Mouse (Mus musculus) embryonic facial prominence, embryonic 15.5 days (tissue): ENCODE data around the gene Gtf3c1. TPM values are rescaled to one million over a fixed set of nuclear protein-coding genes. Genes with fewer than 3 reads are reported as not detected.
A peak's percentile ranks its signal among the peaks of the same experiment; 100 is the strongest.

Experiments used
- ATAC-seq: fragments of 200-750 bp; cut with Nextera tagmentation; 2 replicates; pipeline ENCODE4 v1.8.0; 2017; ENCODE audit warnings: low read depth, moderate TSS enrichment; ENCODE audit not compliant: insufficient number of reproducible peaks, low FRiP score, low TSS enrichment
- H3K27ac ChIP-seq: fragments of 300-500 bp; sonication (generic); replicated peaks from 2 replicates; pipeline ENCODE4 v1.5.1; 2015; ENCODE audit warnings: mild to moderate bottlenecking, inconsistent platforms
- H3K27me3 ChIP-seq: fragments of 300-500 bp; sonication (generic); 2 replicates; pipeline ENCODE4 v1.6.1; 2015; ENCODE audit warnings: inconsistent platforms
- H3K36me3 ChIP-seq: fragments of 300-500 bp; sonication (generic); 2 replicates; pipeline ENCODE4 v1.6.1; 2015; ENCODE audit warnings: mild to moderate bottlenecking, inconsistent platforms
- H3K4me1 ChIP-seq: fragments of 300-500 bp; sonication (generic); 2 replicates; pipeline ENCODE4 v1.6.1; 2015; ENCODE audit warnings: inconsistent platforms
- H3K4me2 ChIP-seq: fragments of 300-500 bp; sonication (generic); replicated peaks from 2 replicates; pipeline ENCODE4 v1.6.1; 2015; ENCODE audit warnings: mild to moderate bottlenecking, inconsistent platforms
- H3K4me3 ChIP-seq: fragments of 300-500 bp; sonication (generic); replicated peaks from 2 replicates; pipeline ENCODE4 v1.5.1; 2015; ENCODE audit warnings: mild to moderate bottlenecking, inconsistent platforms
- H3K9ac ChIP-seq: fragments of 300-500 bp; sonication (generic); 2 replicates; pipeline ENCODE4 v1.6.1; 2015; ENCODE audit warnings: inconsistent platforms
- H3K9me3 ChIP-seq: fragments of 300-500 bp; sonication (generic); replicated peaks from 2 replicates; pipeline ENCODE4 v1.6.1; 2016; ENCODE audit warnings: inconsistent platforms
- WGBS: fragments of 180-500 bp; shearing (Covaris S2); methylation state at CpG from one replicate; pipeline ENCODE4 v1.1.7; 2015; 5-methylcytosine and 5-hydroxymethylcytosine counted together
- polyA plus RNA-seq: library from polyadenylated mRNA; unstranded; fragments of >200 nt; fragmentation: Nextera tagmentation; extraction: Ambion mirVana; gene quantifications from 2 replicates; pipeline ENCODE4 v1.2.1, GENCODE M21; 2015

Gene Gtf3c1
- polyA plus RNA-seq, 1 experiment from 2014 or later = 26.0 TPM

DNA sequence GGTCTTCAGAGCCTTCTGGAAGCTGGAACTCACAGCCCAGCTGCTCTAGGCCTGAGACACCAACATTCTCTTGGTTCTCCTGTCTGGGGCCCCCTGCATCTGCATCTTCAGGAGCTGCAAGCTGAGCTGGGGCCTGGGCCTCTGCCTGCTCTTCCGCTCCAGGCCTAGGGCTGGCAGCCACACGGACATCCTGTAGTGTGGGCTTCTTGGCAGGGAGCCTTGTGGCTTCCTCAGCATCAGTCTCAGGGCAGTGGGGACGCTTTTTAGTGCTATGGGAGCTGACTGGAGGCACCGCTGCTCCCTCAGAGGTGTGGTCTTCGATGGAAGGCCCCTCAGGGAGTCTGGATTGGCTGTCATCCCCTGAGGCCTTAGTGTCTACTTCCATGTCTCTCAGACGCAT, 63.7 kb downstream of the Gtf3c1 start:
- Histone ChIP-seq H3K4me1 (0 out of 2 replicates have a peak, but pooled peaks cover 3% of the 10 kb centered on the region), H3K4me2 (no peak overlapping the region), H3K36me3 (peaks cover 95% of the 10 kb centered on the region), H3K27ac (0 out of 2 replicates have a peak overlapping the region, but pooled peaks have one; percentile 14), H3K9me3 (no peaks in the 10 kb centered on the region), H3K9ac (no peak overlapping the region), H3K27me3 (no peaks in the 10 kb centered on the region), H3K4me3 (no peak overlapping the region)
- no peak; the same call in 1 of the 2 replicates for ATAC-seq
- WGBS = 62% methylated on average over 6 of the region's 6 CpGs

DNA sequence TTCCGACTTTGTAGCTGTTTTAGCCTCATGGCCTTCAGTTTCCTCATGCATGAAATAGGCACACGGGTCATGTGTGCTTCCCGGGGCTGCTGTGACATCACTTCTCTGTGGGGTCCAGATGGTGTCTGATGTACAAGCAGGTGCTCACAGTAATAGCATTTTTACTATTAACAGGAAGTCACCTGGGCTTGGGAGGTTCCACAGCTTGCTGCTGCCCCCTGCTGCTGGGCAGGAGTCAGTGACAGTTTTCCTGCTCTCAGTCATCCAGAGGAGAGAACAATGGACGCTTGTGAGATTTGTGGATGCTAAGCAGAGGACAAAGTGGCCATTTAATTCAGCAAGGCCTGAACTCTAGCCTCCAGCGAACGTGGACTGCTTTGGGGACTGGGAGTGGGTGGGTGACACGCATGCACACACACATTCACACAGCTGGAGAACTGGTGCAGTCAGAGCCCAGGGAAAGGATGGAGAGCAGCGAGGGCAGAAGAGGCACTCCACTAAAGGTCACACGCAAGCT, 68.7 kb downstream of the Gtf3c1 start:
- Histone ChIP-seq H3K9ac (no peak overlapping the region), H3K27ac (0 out of 2 replicates have a peak overlapping the region, but pooled peaks have one; percentile 22), H3K4me2 (no peak overlapping the region), H3K36me3 (peaks cover 45% of the 10 kb centered on the region), H3K27me3 (no peaks in the 10 kb centered on the region), H3K9me3 (no peaks in the 10 kb centered on the region), H3K4me1 (peaks cover 17% of the 10 kb centered on the region; the same call in 1 of the 2 replicates), H3K4me3 (no peak overlapping the region)
- WGBS = 37% methylated on average over 9 of the region's 9 CpGs
- ATAC-seq = no peak

- no peaks in the 10 kb centered on the region for H3K9me3 ChIP-seq
- no peak overlapping the region for H3K9ac ChIP-seq
- no peak overlapping the region for H3K27ac ChIP-seq
- no peak overlapping the region for H3K4me2 ChIP-seq
- WGBS = 71% methylated on average over 6 of the region's 6 CpGs
- H3K27me3 ChIP-seq = no peaks in the 10 kb centered on the region
- no peak overlapping the region for H3K4me3 ChIP-seq
- H3K36me3 ChIP-seq = peaks cover 40% of the 10 kb centered on the region
- ATAC-seq = no peak
- H3K4me1 ChIP-seq = peaks cover 17% of the 10 kb centered on the region; the same call in 1 of the 2 replicates
Observed at GRCm38 (mm10) chr7:125638376-125638775, 69.2 kb downstream of the Gtf3c1 start.

DNA sequence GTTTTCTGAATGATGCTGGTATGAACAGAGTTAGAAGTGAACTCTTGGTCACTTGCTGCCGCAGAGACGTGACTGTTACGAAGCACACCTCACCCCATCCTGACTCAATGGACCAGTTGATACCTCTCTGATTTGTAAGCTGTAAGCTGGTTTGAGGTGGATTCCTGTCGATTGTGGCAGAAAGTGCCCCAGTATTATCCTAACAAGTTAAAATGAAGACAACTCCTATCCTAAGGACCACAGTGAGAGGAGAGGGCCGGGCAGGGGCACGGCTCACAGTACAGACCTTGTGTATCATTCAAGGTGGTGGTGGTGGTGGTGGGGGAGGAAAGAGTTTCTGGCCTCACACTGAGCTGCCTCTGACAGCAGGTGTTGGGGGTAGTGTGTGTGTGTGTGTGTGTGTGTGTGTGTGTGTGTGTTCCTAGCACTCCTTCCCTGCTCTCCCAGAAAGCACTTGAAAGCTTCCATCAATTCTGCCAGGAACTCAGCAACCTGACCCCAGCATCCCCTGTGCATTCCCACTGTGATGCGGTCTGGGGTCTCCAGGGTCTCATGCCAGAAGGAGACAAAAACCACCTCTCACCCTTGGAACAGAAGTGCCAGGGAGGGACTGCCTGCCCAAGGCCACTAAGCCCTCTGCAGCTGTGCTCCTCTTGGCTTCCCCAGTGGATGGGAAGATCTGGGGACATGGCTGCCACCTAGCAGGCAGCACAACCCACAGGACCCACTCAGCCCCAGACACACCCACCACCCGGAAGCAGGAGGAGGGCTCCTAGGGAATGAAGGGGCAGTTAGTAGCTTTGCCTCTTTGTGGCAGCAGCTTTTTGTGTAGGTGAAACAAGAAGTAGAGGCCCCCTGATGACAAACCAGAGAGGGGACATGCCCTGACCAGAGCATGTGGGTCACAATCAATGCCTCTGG, 70.1 kb downstream of the Gtf3c1 start:
- H3K27me3 ChIP-seq = no peaks in the 10 kb centered on the region
- H3K4me3 ChIP-seq = no peak overlapping the region
- no peak overlapping the region for H3K4me2 ChIP-seq
- no peaks in the 10 kb centered on the region for H3K9me3 ChIP-seq
- peaks cover 17% of the 10 kb centered on the region; the same call in 1 of the 2 replicates for H3K4me1 ChIP-seq
- no peak overlapping the region for H3K27ac ChIP-seq
- 79% methylated on average over 8 of the region's 8 CpGs for WGBS
- ATAC-seq = no peak
- no peak overlapping the region for H3K9ac ChIP-seq
- peaks cover 31% of the 10 kb centered on the region for H3K36me3 ChIP-seq

GRCm38 (mm10) chr7:125630989-125631388, 76.6 kb downstream of the Gtf3c1 start:
- Histone ChIP-seq H3K9ac (no peak overlapping the region), H3K4me1 (peaks cover 7% of the 10 kb centered on the region; the same call in 1 of the 2 replicates), H3K4me2 (no peak overlapping the region), H3K36me3 (no peaks in the 10 kb centered on the region), H3K27ac (no peak overlapping the region), H3K27me3 (no peaks in the 10 kb centered on the region), H3K4me3 (no peak overlapping the region), H3K9me3 (0 out of 2 replicates have a peak, but pooled peaks cover 5% of the 10 kb centered on the region)
- WGBS = 81% methylated on average over 3 of the region's 3 CpGs
- no peak for ATAC-seq

DNA sequence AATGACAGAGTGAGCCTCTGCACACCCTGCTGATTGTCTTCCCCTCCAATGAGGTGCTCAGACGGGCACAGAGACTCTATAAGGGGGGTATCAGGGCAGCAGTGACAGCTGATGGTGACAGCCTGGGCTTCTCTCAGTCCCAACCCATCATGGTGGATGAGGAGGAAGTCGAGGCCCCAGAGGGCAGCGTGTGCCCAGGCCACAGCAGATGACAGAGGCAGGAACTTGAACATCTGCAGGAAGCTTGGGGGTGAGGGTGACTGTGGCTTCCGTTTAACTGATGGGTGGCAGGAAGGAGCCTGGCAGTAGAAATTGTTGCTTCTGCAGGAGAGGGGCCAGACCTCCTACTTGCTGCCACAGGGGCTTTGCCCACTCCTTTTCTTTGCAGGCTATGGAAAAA, 77.3 kb downstream of the Gtf3c1 start:
- H3K4me1 ChIP-seq = peaks cover 3% of the 10 kb centered on the region; the same call in 1 of the 2 replicates
- no peak overlapping the region for H3K4me2 ChIP-seq
- 52% methylated on average over 4 of the region's 4 CpGs for WGBS
- H3K9me3 ChIP-seq = 0 out of 2 replicates have a peak, but pooled peaks cover 5% of the 10 kb centered on the region
- no peak overlapping the region for H3K9ac ChIP-seq
- H3K27me3 ChIP-seq = no peaks in the 10 kb centered on the region
- ATAC-seq = no peak
- H3K36me3 ChIP-seq = no peaks in the 10 kb centered on the region
- no peak overlapping the region for H3K4me3 ChIP-seq
- H3K27ac ChIP-seq = no peak overlapping the region

DNA sequence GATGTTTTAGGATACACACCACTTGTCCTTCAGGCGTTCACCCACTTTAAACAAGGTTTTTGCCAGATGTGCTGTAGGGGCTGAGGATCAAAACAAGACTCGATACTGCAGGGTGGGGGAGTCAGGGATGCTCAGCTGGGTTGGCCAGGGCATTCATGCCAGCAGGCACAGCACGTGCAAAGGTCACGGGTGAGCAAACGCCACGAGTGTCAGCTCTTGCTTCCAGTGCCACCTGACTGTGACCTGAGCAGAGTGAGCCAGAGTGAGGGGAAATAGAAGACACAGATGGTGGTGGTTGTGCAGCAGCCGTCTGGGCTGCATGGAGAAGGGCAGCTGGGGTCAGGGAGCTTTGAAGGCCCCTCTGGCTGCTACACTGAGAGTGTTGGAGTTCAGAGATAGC, 81.8 kb downstream of the Gtf3c1 start:
- WGBS = 47% methylated on average over 7 of the region's 7 CpGs
- H3K27ac ChIP-seq = no peak overlapping the region
- no peaks in the 10 kb centered on the region for H3K36me3 ChIP-seq
- 0 out of 2 replicates have a peak, but pooled peaks cover 5% of the 10 kb centered on the region for H3K9me3 ChIP-seq
- no peak overlapping the region for H3K4me2 ChIP-seq
- H3K9ac ChIP-seq = no peak overlapping the region
- ATAC-seq = no peak
- H3K27me3 ChIP-seq = no peaks in the 10 kb centered on the region
- H3K4me3 ChIP-seq = no peak overlapping the region
- H3K4me1 ChIP-seq = no peaks in the 10 kb centered on the region

DNA sequence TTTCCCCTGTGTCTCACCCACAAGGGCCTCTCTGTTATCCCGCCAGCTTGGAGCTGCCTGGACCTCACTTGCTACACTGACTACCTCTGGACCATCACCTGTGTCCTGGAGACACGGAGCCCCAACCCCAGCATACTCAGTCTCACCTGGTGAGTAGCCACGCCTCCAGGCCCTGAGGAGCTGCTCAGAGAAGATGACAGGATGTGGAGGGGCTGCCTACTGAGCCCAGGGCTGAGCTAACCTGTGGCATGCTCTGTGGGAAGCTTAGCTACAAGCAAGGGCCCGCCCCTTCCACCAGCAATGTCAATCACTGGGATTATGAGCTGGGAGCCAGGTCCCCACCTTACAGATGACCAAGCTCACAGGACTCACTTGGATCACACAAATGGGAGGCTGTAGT, 82.4 kb downstream of the Gtf3c1 start:
- no peak for ATAC-seq
- 66% methylated on average over 4 of the region's 4 CpGs for WGBS
- H3K9me3 ChIP-seq = 0 out of 2 replicates have a peak, but pooled peaks cover 5% of the 10 kb centered on the region
- H3K9ac ChIP-seq = no peak overlapping the region
- H3K36me3 ChIP-seq = no peaks in the 10 kb centered on the region
- no peak overlapping the region for H3K27ac ChIP-seq
- H3K4me1 ChIP-seq = no peaks in the 10 kb centered on the region
- H3K4me3 ChIP-seq = no peak overlapping the region
- H3K27me3 ChIP-seq = no peaks in the 10 kb centered on the region
- no peak overlapping the region for H3K4me2 ChIP-seq

- Histone ChIP-seq H3K27ac (no peak overlapping the region), H3K9ac (no peak overlapping the region), H3K4me1 (no peaks in the 10 kb centered on the region), H3K36me3 (no peaks in the 10 kb centered on the region), H3K9me3 (no peaks in the 10 kb centered on the region), H3K27me3 (no peaks in the 10 kb centered on the region), H3K4me2 (no peak overlapping the region), H3K4me3 (no peak overlapping the region)
- ATAC-seq = 0 out of 2 replicates have a peak, but pooled peaks have one; percentile 43
- 63% methylated on average over 7 of the region's 7 CpGs for WGBS
Observed at GRCm38 (mm10) chr7:125622741-125623685, 84.6 kb downstream of the Gtf3c1 start.

- Histone ChIP-seq H3K27me3 (no peaks in the 10 kb centered on the region), H3K36me3 (no peaks in the 10 kb centered on the region), H3K9ac (no peak overlapping the region), H3K4me1 (no peaks in the 10 kb centered on the region), H3K27ac (no peak overlapping the region), H3K4me2 (no peak overlapping the region), H3K9me3 (no peaks in the 10 kb centered on the region), H3K4me3 (no peak overlapping the region)
- no peak for ATAC-seq
- WGBS = 71% methylated on average over 4 of the region's 4 CpGs
Observed at GRCm38 (mm10) chr7:125620077-125620476, 87.5 kb downstream of the Gtf3c1 start.

DNA sequence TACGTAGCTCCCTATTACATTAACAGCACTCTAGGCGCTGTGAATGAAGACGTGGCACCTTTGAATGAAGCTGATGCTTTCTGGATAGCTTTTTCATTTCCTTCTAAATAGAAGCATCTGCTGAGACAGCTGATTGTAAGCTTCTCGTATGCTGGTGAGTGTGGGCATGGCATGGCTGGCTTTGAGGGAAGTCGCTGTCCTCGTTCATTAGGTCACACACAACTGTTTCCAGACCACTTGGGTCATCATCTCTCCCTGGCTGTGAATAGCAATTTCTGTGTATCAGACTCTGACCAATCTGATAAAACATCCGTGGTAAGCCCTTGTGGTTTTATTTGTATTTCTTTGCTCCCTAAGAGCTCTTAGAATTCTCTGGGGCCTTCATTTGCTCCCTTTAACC, 89.6 kb downstream of the Gtf3c1 start:
- no peaks in the 10 kb centered on the region for H3K27me3 ChIP-seq
- H3K9me3 ChIP-seq = no peaks in the 10 kb centered on the region
- no peak overlapping the region for H3K4me3 ChIP-seq
- H3K9ac ChIP-seq = no peak overlapping the region
- H3K4me2 ChIP-seq = no peak overlapping the region
- H3K27ac ChIP-seq = no peak overlapping the region
- no peak for ATAC-seq
- H3K36me3 ChIP-seq = no peaks in the 10 kb centered on the region
- H3K4me1 ChIP-seq = no peaks in the 10 kb centered on the region
- 71% methylated on average over 7 of the region's 7 CpGs for WGBS
